ENCODE assay signal across 8 mouse cellular contexts in the genomic region with DNA sequence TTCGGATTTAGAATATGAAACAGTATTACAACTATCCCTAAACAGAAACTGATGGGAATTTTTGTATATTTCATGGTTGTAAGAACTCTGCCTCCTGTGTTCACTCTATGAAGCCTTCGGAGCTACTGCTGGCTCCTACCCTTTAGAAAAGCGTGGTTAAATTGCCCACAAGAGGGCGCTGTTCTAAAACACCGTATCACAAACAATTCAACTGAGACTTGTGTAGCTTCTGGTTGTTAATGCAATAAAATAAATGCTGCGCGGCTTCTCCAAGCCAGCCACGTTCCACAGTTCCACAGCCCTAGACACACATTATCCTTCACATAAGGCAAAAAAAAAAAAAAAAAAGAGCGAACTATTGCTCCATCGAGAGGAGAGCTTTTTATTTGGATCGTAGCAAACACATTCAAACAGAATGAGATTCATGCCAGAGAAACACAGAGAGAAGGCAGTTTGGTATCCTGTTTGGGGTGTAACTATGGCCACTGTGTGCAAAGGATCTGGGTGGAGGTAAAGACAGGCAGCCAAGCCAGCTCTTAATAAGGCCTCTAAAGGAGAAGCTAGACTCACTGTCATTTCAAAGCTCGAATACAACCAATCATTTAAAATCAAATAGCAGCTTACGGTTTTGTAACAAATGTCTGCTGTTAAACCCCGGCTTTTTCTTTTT. TPM values are rescaled to one million over a fixed set of nuclear protein-coding genes. Genes with fewer than 3 reads are reported as not detected.
DNase-seq lines count a peak whose midpoint lies in the region; ATAC-seq and TF ChIP-seq lines count a peak whose summit lies in the region.

No protein-coding gene starts in this region.

- peak; percentile 93 for ATAC-seq in forebrain, embryonic 16.5 days
- ATAC-seq in hindbrain, embryonic 11.5 days (ENCODE audit: low FRiP score): peak; percentile 56; the same call in 1 of the 2 replicates
- ATAC-seq in neutrophil, adult 5-6 weeks (ENCODE audit: extremely low read depth, insufficient number of reproducible peaks, low FRiP score, poor library complexity, severe bottlenecking): peak; percentile 58

- no peak for TF ChIP-seq POLR2A in lung, adult 2 months (IDR thresholded peaks at IDR 0.05; ENCODE audit: borderline replicate concordance, extremely low read depth, low read depth, low read length)

- 20% methylated on average over 14 of the region's 14 CpGs for WGBS in forebrain, embryonic 16.5 days
- 39% methylated on average over 14 of the region's 14 CpGs for WGBS in hindbrain, embryonic 11.5 days
- 16% methylated on average over 14 of the region's 14 CpGs for WGBS in lung, adult 2 months

- peak overlapping the region; percentile 60 for H3K4me2 ChIP-seq in forebrain, embryonic 16.5 days (ENCODE audit: low read length)
- H3K4me2 ChIP-seq in hindbrain, embryonic 11.5 days (replicated peaks; ENCODE audit: low read depth, low read length): no peak overlapping the region; the same call in 1 of the 2 replicates

- H3K4me1 ChIP-seq in forebrain, embryonic 16.5 days (replicated peaks; ENCODE audit: control insufficient read depth, insufficient read depth, low read length): peaks cover 3% of the 10 kb centered on the region; the same call in 1 of the 2 replicates
- H3K4me1 ChIP-seq in hindbrain, embryonic 11.5 days (replicated peaks; ENCODE audit: control insufficient read depth, insufficient read depth, low read length): no peaks in the 10 kb centered on the region
- H3K4me1 ChIP-seq in lung, adult 2 months (ENCODE audit: control insufficient read depth, insufficient read depth, low read length): peaks cover 2% of the 10 kb centered on the region; the same call in 1 of the 2 replicates

- DNase-seq in Muller cell, postnatal 12 days (ENCODE audit: inconsistent ontology term): peak; percentile 73
- DNase-seq in cerebellum, adult 11 months: peak; percentile 53
- DNase-seq in hindbrain, embryonic 11.5 days (ENCODE audit: low spot score): peak; percentile 89
- peak; percentile 60 to 84 for DNase-seq in layer of hippocampus, adult 8-10 months (ENCODE audit: low spot score in 2 of 2)
- DNase-seq in lung, adult 2 months: peak; percentile 53
- peak; percentile 41 for DNase-seq in thymus, postnatal 25 days

- no peaks in the 10 kb centered on the region for H3K36me3 ChIP-seq in forebrain, embryonic 16.5 days (ENCODE audit: control insufficient read depth, insufficient read depth)
- no peaks in the 10 kb centered on the region for H3K36me3 ChIP-seq in hindbrain, embryonic 11.5 days (ENCODE audit: control insufficient read depth, insufficient read depth, low read length)

- peak overlapping the region; percentile 33 for H3K4me3 ChIP-seq in forebrain, embryonic 16.5 days (replicated peaks; ENCODE audit: low read length)
- H3K4me3 ChIP-seq in hindbrain, embryonic 11.5 days (ENCODE audit: low read depth, low read length): no peak overlapping the region
- peak overlapping the region; percentile 31 for H3K4me3 ChIP-seq in lung, adult 2 months (replicated peaks; ENCODE audit: extremely low read depth, low read depth, low read length)

- H3K9ac ChIP-seq in forebrain, embryonic 16.5 days (replicated peaks; ENCODE audit: low read depth, low read length): peak overlapping the region; percentile 54
- no peak overlapping the region for H3K9ac ChIP-seq in hindbrain, embryonic 11.5 days (ENCODE audit: low read depth, low read length)

- no peak overlapping the region for H3K27ac ChIP-seq in forebrain, embryonic 16.5 days (ENCODE audit: low read length)
- no peak overlapping the region for H3K27ac ChIP-seq in hindbrain, embryonic 11.5 days (ENCODE audit: low read depth, low read length)

- peak; percentile 15; the same call in 1 of the 2 replicates for TF ChIP-seq CTCF in lung, adult 2 months (IDR thresholded peaks at IDR 0.05; ENCODE audit: insufficient read depth, low read length)

- no peaks in the 10 kb centered on the region for H3K27me3 ChIP-seq in forebrain, embryonic 16.5 days (replicated peaks; ENCODE audit: control insufficient read depth, insufficient read depth, low read length)
- no peaks in the 10 kb centered on the region for H3K27me3 ChIP-seq in hindbrain, embryonic 11.5 days (ENCODE audit: control insufficient read depth, insufficient read depth, low read length)

- H3K9me3 ChIP-seq in forebrain, embryonic 16.5 days (ENCODE audit: control insufficient read depth, low read length): no peaks in the 10 kb centered on the region
- H3K9me3 ChIP-seq in hindbrain, embryonic 11.5 days (ENCODE audit: control insufficient read depth, low read length): no peaks in the 10 kb centered on the region

RNA-seq across cellular contexts. Expression of a gene that starts 15.7 kb away (rescaled TPM):
- polyA plus RNA-seq in forebrain, embryonic 16.5 days (2015; fragmentation: Nextera tagmentation; extraction: Ambion mirVana): 69.9 and 81.0 TPM in 2 replicates
- polyA plus RNA-seq in hindbrain, embryonic 11.5 days (2014; fragmentation: Nextera tagmentation; extraction: Ambion mirVana): 101 and 110 TPM in 2 replicates
- total RNA-seq in layer of hippocampus, adult 8-10 months (2022): 10 to 100 TPM; 20.3 to 23.4 (median 22.1) TPM
- 19.5 and 23.1 TPM in 2 replicates for polyA plus RNA-seq in lung, adult 2 months (2012; rRNA removed)
- total RNA-seq in neutrophil, adult 5-6 weeks (2017): 23.8 and 24.2 TPM in 2 replicates

RNA-seq across cellular contexts. Expression of a gene that starts 25.4 kb away (rescaled TPM):
- polyA plus RNA-seq in forebrain, embryonic 16.5 days (2015; fragmentation: Nextera tagmentation; extraction: Ambion mirVana): 0.09 and 0.11 TPM in 2 replicates
- polyA plus RNA-seq in hindbrain, embryonic 11.5 days (2014; fragmentation: Nextera tagmentation; extraction: Ambion mirVana): 0.08 and 0.20 TPM in 2 replicates
- total RNA-seq in layer of hippocampus, adult 8-10 months (2022): 1 to 10 TPM; 1.9 to 4.3 (median 3.4) TPM
- 0.26 and 0.51 TPM in 2 replicates for polyA plus RNA-seq in lung, adult 2 months (2012; rRNA removed)
- total RNA-seq in neutrophil, adult 5-6 weeks (2017): 0.23 TPM in 1 of 2 replicates, not detected in the other
